Mouse (Mus musculus) intestine, embryonic 15.5 days (tissue): ENCODE data around the gene Itgav. TPM values are rescaled to one million over a fixed set of nuclear protein-coding genes. Genes with fewer than 3 reads are reported as not detected.

ENCODE experiments used
- ATAC-seq: fragments of 200-750 bp; cut with Nextera tagmentation; 2 replicates; pipeline ENCODE4 v1.8.0; 2017; ENCODE audit warnings: moderate TSS enrichment, moderate library complexity
- H3K27ac ChIP-seq: fragments of 300-500 bp; sonication (generic); 2 replicates; pipeline ENCODE4 v1.5.1; 2015; ENCODE audit warnings: mild to moderate bottlenecking, inconsistent platforms
- H3K27me3 ChIP-seq: fragments of 300-500 bp; sonication (generic); replicated peaks from 2 replicates; pipeline ENCODE4 v1.6.1; 2015; ENCODE audit warnings: inconsistent platforms
- H3K36me3 ChIP-seq: fragments of 300-500 bp; sonication (generic); 2 replicates; pipeline ENCODE4 v1.6.1; 2015; ENCODE audit warnings: inconsistent platforms
- H3K4me1 ChIP-seq: fragments of 300-500 bp; sonication (generic); replicated peaks from 2 replicates; pipeline ENCODE4 v1.6.1; 2015; ENCODE audit warnings: inconsistent platforms
- H3K4me2 ChIP-seq: fragments of 300-500 bp; sonication (generic); replicated peaks from 2 replicates; pipeline ENCODE4 v1.6.1; 2015; ENCODE audit warnings: mild to moderate bottlenecking, inconsistent platforms
- H3K4me3 ChIP-seq: fragments of 300-500 bp; sonication (generic); replicated peaks from 2 replicates; pipeline ENCODE4 v1.5.1; 2015; ENCODE audit warnings: inconsistent platforms
- H3K9ac ChIP-seq: fragments of 300-500 bp; sonication (generic); 2 replicates; pipeline ENCODE4 v1.6.1; 2015; ENCODE audit warnings: inconsistent platforms
- H3K9me3 ChIP-seq: fragments of 300-500 bp; sonication (generic); 2 replicates; pipeline ENCODE4 v1.6.1; 2016; ENCODE audit warnings: inconsistent platforms
- WGBS: fragments of 180-500 bp; shearing (Covaris S2); methylation state at CpG from one replicate; pipeline ENCODE4 v1.1.7; 2015; 5-methylcytosine and 5-hydroxymethylcytosine counted together
- polyA plus RNA-seq: library from polyadenylated mRNA; unstranded; fragments of >200 nt; fragmentation: Nextera tagmentation; extraction: Ambion mirVana; gene quantifications from 2 replicates; pipeline ENCODE4 v1.2.1, GENCODE M21; 2015

Gene Itgav
- polyA plus RNA-seq, 1 experiment from 2014 or later: 76.7 TPM

DNA sequence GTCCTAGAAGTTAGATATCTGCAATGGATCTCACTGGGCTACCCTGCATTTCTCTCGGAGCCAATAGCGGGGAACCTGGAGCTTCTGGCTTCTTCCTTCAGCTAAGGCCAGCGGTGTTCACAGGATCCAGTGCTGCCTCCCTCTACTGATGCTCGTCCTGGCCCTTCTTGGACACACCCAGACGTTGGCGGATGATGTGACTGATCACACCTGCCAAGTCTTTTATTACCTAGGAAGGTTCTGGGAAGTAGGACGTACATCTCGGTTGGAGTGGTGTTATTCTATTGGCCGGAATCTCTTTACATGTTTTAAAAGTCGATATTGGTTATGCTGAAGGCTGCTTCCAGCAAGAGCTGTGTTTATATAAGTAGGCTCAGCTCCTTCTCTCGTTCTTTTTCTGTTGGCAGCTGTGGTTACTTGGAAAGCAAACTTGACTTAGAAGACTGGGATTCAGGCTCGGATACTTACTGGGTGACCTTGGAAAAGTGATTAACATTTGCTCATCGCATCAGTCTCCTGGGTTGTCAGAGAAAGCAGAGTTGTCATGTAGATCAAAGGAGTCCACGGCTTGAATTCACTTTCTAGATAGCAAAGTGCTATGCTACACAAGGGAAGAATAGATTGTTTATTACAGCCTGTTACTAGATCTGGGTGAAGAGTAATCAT is 14.5 kb downstream of the Itgav start:
- peaks cover 26% of the 10 kb centered on the region for H3K4me1 ChIP-seq
- H3K9ac ChIP-seq: no peak overlapping the region
- ATAC-seq: no peak
- no peaks in the 10 kb centered on the region for H3K9me3 ChIP-seq
- H3K27me3 ChIP-seq: no peaks in the 10 kb centered on the region
- H3K27ac ChIP-seq: no peak overlapping the region
- H3K36me3 ChIP-seq: no peaks in the 10 kb centered on the region
- no peak overlapping the region for H3K4me2 ChIP-seq
- 59% methylated on average over 14 of the region's 14 CpGs for WGBS
- H3K4me3 ChIP-seq: no peak overlapping the region

DNA sequence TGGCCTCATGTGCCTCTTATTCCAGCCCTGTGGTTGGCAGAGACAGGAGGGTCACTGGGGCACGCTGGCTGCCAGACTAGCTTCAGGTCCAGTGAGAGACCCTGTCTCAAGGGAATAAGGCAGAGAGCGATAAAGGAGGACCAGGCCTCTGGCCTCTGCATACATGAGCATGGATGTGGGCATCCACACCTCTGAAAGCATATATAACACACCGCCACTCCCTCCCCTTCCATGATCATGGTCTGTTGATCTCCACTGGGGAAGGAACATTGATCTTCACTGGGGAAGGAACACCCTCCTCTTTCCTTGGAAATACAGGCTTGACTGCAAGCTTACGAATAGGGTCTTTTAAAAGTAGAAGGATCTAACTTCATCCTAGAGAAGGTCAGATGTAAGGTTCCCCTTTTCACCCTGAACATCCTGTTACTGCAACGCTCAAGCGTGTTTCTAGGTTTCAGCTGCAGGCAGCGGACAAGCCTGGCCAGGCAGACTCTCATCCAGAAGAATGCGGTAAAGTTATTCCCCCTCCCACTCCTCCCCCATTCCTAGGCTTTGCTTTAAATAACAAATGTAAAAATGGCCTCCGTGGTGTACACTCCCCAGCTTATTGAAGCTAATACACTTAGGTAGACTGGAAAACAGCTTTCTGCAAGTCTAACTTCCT is 15.4 kb downstream of the Itgav start:
- Histone ChIP-seq H3K9ac (no peak overlapping the region), H3K9me3 (no peaks in the 10 kb centered on the region), H3K27ac (peak overlapping the region; percentile 44; the same call in 1 of the 2 replicates), H3K36me3 (no peaks in the 10 kb centered on the region), H3K4me3 (no peak overlapping the region), H3K4me2 (no peak overlapping the region), H3K27me3 (no peaks in the 10 kb centered on the region), H3K4me1 (peaks cover 25% of the 10 kb centered on the region)
- no peak for ATAC-seq
- WGBS: 48% methylated on average over 9 of the region's 9 CpGs

DNA sequence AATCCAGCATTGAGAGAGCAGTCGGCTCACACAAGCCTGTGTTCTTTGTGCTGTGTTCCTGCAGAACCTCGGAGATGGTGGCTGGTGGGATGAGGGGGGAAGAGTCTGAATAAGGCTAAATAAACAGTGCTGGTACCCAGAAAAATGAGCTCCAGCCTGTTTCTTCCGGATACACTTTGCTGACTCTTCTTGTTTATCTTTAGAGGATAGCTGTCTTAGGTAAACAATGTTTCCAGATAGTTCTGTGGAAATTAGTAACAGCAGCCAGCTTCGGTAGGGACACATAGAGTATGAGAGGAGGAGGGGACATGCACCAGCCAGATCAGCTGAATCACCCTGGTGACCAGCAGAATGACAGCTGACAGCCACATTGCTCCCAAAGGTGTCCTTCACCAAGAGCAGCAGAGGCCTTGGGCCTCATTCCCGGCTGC is 16.4 kb downstream of the Itgav start:
- ATAC-seq: peak; percentile 25; the same call in 1 of the 2 replicates
- no peak overlapping the region for H3K4me2 ChIP-seq

GRCm38 (mm10) chr2:83742210-83742609 is 18.0 kb downstream of the Itgav start:
- 42% methylated on average over 9 of the region's 9 CpGs for WGBS
- H3K27ac ChIP-seq: no peak overlapping the region
- no peak for ATAC-seq

More for the DNA sequence above, 16.4 kb downstream of the Itgav start:
- Histone ChIP-seq H3K4me1 (peaks cover 27% of the 10 kb centered on the region), H3K36me3 (no peaks in the 10 kb centered on the region), H3K9me3 (no peaks in the 10 kb centered on the region), H3K4me3 (no peak overlapping the region), H3K27ac (no peak overlapping the region), H3K9ac (no peak overlapping the region), H3K27me3 (no peaks in the 10 kb centered on the region)
- 13% methylated on average over 5 of the region's 5 CpGs for WGBS

DNA sequence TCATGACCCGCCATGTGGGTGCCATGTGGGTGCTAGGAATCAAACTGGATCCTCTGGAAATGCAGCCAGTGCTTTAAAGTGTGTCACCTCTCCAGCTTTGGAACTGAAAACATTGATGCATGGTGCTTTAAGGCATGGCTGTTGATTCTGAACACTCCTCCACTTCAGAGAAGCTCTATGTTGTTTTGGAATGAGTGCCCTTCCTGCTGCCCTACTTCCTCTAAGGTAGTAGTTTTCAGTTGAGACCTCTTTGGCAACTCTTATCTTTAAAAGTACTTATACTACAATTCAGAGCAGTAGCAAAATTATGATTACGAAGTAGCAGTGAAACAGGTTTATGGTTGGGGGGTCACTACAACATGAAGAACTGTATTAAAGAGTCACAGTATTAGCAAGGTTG is 18.6 kb downstream of the Itgav start:
- Histone ChIP-seq H3K9me3 (no peaks in the 10 kb centered on the region), H3K9ac (no peak overlapping the region), H3K4me2 (no peak overlapping the region), H3K4me3 (no peak overlapping the region), H3K27ac (no peak overlapping the region), H3K4me1 (peaks cover 27% of the 10 kb centered on the region), H3K27me3 (no peaks in the 10 kb centered on the region), H3K36me3 (no peaks in the 10 kb centered on the region)
- 93% methylated on average over 2 of the region's 2 CpGs for WGBS
- ATAC-seq: no peak

More at GRCm38 (mm10) chr2:83742210-83742609, 18.0 kb downstream of the Itgav start:
- H3K27me3 ChIP-seq: no peaks in the 10 kb centered on the region
- no peaks in the 10 kb centered on the region for H3K36me3 ChIP-seq
- no peak overlapping the region for H3K4me3 ChIP-seq
- H3K4me2 ChIP-seq: no peak overlapping the region
- H3K4me1 ChIP-seq: peaks cover 27% of the 10 kb centered on the region
- H3K9ac ChIP-seq: no peak overlapping the region
- H3K9me3 ChIP-seq: no peaks in the 10 kb centered on the region

GRCm38 (mm10) chr2:83744276-83744952 is 20.2 kb downstream of the Itgav start:
- Histone ChIP-seq H3K9ac (no peak overlapping the region), H3K36me3 (no peaks in the 10 kb centered on the region), H3K9me3 (no peaks in the 10 kb centered on the region), H3K4me3 (no peak overlapping the region), H3K4me2 (no peak overlapping the region), H3K27ac (0 out of 2 replicates have a peak overlapping the region, but pooled peaks have one; percentile 15), H3K4me1 (peaks cover 17% of the 10 kb centered on the region; the same call in 1 of the 2 replicates), H3K27me3 (no peaks in the 10 kb centered on the region)
- WGBS: 54% methylated on average over 9 of the region's 9 CpGs
- ATAC-seq: peak; percentile 34

DNA sequence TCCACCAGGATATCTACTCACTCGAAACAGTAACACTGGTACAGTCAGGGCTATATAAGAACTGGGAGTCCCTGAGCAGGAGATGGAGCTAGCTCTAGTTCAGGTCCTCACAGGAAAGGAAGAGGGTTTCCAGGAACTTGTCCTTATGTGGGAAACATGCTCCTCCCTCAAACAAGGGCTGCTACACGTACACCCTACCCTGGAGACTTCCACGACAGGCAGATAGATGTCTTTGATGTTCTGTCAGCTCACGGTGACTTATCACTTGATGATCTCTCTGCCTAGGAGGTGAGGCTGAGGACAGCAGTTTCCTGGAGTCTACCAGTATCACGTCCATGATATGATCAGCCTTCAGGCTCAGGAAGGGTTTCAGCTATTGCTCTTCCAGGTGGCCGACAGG is 21.1 kb downstream of the Itgav start:
- Histone ChIP-seq H3K4me2 (no peak overlapping the region), H3K4me1 (peaks cover 13% of the 10 kb centered on the region; the same call in 1 of the 2 replicates), H3K9me3 (no peaks in the 10 kb centered on the region), H3K27ac (no peak overlapping the region), H3K9ac (no peak overlapping the region), H3K4me3 (no peak overlapping the region), H3K27me3 (no peaks in the 10 kb centered on the region), H3K36me3 (no peaks in the 10 kb centered on the region)
- 54% methylated on average over 6 of the region's 6 CpGs for WGBS
- ATAC-seq: no peak

- H3K27ac ChIP-seq: no peak overlapping the region
- H3K9me3 ChIP-seq: no peaks in the 10 kb centered on the region
- 97% methylated on average over 10 of the region's 10 CpGs for WGBS
- no peak for ATAC-seq
- H3K9ac ChIP-seq: no peak overlapping the region
- H3K4me2 ChIP-seq: no peak overlapping the region
- H3K36me3 ChIP-seq: no peaks in the 10 kb centered on the region
- no peaks in the 10 kb centered on the region for H3K27me3 ChIP-seq
- H3K4me1 ChIP-seq: peaks cover 6% of the 10 kb centered on the region; the same call in 1 of the 2 replicates
- no peak overlapping the region for H3K4me3 ChIP-seq
These were observed 24.5 kb downstream of the Itgav start for GRCm38 (mm10) chr2:83748581-83749118.

GRCm38 (mm10) chr2:83753008-83753407 is 28.8 kb downstream of the Itgav start:
- H3K4me1 ChIP-seq: no peaks in the 10 kb centered on the region
- no peak overlapping the region for H3K9ac ChIP-seq
- WGBS: 93% methylated on average over 5 of the region's 5 CpGs
- ATAC-seq: no peak
- no peaks in the 10 kb centered on the region for H3K27me3 ChIP-seq
- H3K4me2 ChIP-seq: no peak overlapping the region
- H3K27ac ChIP-seq: no peak overlapping the region
- no peaks in the 10 kb centered on the region for H3K9me3 ChIP-seq
- no peak overlapping the region for H3K4me3 ChIP-seq
- H3K36me3 ChIP-seq: no peaks in the 10 kb centered on the region

GRCm38 (mm10) chr2:83754306-83754837 is 30.2 kb downstream of the Itgav start:
- no peak overlapping the region for H3K9ac ChIP-seq
- H3K4me2 ChIP-seq: no peak overlapping the region
- no peaks in the 10 kb centered on the region for H3K9me3 ChIP-seq
- no peaks in the 10 kb centered on the region for H3K36me3 ChIP-seq
- H3K27ac ChIP-seq: no peak overlapping the region
- H3K4me3 ChIP-seq: no peak overlapping the region
- H3K4me1 ChIP-seq: 0 out of 2 replicates have a peak, but pooled peaks cover 6% of the 10 kb centered on the region
- 73% methylated on average over 5 of the region's 5 CpGs for WGBS
- no peaks in the 10 kb centered on the region for H3K27me3 ChIP-seq
- ATAC-seq: no peak

- Histone ChIP-seq H3K9ac (no peak overlapping the region), H3K36me3 (no peaks in the 10 kb centered on the region), H3K4me1 (0 out of 2 replicates have a peak, but pooled peaks cover 7% of the 10 kb centered on the region), H3K27ac (peak overlapping the region; percentile 51), H3K4me3 (no peak overlapping the region), H3K9me3 (no peaks in the 10 kb centered on the region), H3K4me2 (0 out of 2 replicates have a peak overlapping the region, but pooled peaks have one; percentile 2), H3K27me3 (no peaks in the 10 kb centered on the region)
- 64% methylated on average over 7 of the region's 7 CpGs for WGBS
- ATAC-seq: peak; percentile 18; the same call in 1 of the 2 replicates
These were observed 34.5 kb downstream of the Itgav start for GRCm38 (mm10) chr2:83758606-83759215.
